In the genomic region with DNA sequence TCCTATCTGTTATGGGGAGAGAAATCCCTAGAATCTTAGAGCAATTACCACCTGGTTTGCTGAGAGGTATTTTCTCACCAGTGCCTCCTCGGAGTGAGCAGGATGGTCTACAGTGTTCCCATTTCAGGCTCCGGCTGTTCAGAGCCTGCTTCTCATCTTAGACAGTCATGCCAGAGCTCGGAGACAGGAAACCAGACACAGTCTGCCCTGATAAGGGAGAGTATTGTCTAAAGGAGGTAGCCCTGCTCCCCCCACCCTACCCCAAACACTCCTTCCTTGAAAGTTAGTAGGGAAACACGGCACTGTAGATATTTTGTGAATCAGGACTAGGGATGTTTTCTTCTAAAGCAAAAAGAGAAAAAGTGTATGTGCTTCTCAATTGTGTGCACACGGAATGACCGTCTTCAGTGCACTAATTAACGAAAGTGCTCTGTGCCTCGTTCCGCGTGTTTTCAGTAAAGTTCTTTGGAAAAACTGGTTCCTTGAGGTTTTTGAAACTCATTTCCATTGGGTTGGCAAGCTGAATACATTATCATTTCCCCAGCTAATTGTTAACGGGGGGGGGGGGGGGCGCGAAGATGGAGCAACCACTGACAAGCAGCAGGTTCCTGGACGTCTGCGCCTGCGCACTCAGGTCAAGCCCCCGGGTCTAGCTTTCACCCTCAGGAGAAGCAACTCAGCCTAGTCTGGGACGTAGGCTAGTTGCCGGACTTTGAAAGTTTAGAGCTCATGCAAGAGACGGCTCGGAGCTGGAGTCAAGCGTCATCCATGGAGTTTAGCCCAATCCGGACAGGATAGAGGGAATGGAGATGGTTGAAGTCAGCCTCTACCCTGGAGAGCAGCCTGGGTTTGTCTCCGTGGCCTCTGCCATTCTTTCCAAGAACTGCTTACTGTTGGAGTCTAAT, we compare ENCODE assay signal across 8 mouse cellular contexts. TPM values are rescaled to one million over a fixed set of nuclear protein-coding genes. Genes with fewer than 3 reads are reported as not detected.
A peak's percentile ranks its signal among the peaks of the same experiment; 100 is the strongest.
DNase-seq lines count a peak whose midpoint lies in the region; ATAC-seq and TF ChIP-seq lines count a peak whose summit lies in the region.

No protein-coding gene starts in this region.

- no peak for TF ChIP-seq POLR2A in myocyte (IDR thresholded peaks at IDR 0.05; ENCODE audit: insufficient read length, low read depth)
- TF ChIP-seq POLR2A in cerebellum, adult 2 months (IDR thresholded peaks at IDR 0.05; ENCODE audit: borderline replicate concordance, insufficient read depth, low read length) = no peak

- H3K79me2 ChIP-seq in myocyte (ENCODE audit: control insufficient read depth, insufficient read depth) = peaks cover 86% of the 10 kb centered on the region

- ATAC-seq in common myeloid progenitor, adult 5-6 weeks (replicated peaks; ENCODE audit: low read depth, poor library complexity, severe bottlenecking) = peak; percentile 31
- ATAC-seq in heart, postnatal 0 days (ENCODE audit: insufficient read depth, low read depth) = peak; percentile 11; the same call in 1 of the 2 replicates
- ATAC-seq in limb, embryonic 12.5 days (ENCODE audit: insufficient number of reproducible peaks, insufficient read depth, low FRiP score, low TSS enrichment, low read depth) = no peak

- H3K36me3 ChIP-seq in ES-E14 (ENCODE audit: control insufficient read depth, insufficient read depth, low read length, poor library complexity, severe bottlenecking) (peaks cover 4% of the 10 kb centered on the region; the same call in 1 of the 2 replicates), myocyte (ENCODE audit: control insufficient read depth, insufficient read depth) (peaks cover 9% of the 10 kb centered on the region)
- no peaks in the 10 kb centered on the region for H3K36me3 ChIP-seq in heart, postnatal 0 days (replicated peaks; ENCODE audit: control insufficient read depth, insufficient read depth, low read length)
- H3K36me3 ChIP-seq in limb, embryonic 12.5 days = 0 out of 2 replicates have a peak, but pooled peaks cover 3% of the 10 kb centered on the region

- peak overlapping the region; percentile 66 for H3K4me2 ChIP-seq in heart, postnatal 0 days (ENCODE audit: low read depth, low read length)
- peak overlapping the region; percentile 1; the same call in 1 of the 2 replicates for H3K4me2 ChIP-seq in limb, embryonic 12.5 days
- peak overlapping the region; percentile 91 for H3K4me2 ChIP-seq in myocyte (ENCODE audit: low read depth)

- H3K4me3 ChIP-seq in ES-E14 (ENCODE audit: insufficient read depth in 1 of 2, low read depth in 1 of 2, low read length in 2 of 2, poor library complexity in 1 of 2, severe bottlenecking in 1 of 2) = peak overlapping the region; percentile 45 to 48
- peak overlapping the region; percentile 25 for H3K4me3 ChIP-seq in heart, postnatal 0 days (ENCODE audit: low read depth, low read length)
- H3K4me3 ChIP-seq in limb, embryonic 12.5 days (replicated peaks) = no peak overlapping the region
- H3K4me3 ChIP-seq in myocyte = no peak overlapping the region
- H3K4me3 ChIP-seq in cerebellum, adult 2 months (replicated peaks; ENCODE audit: insufficient read depth, low read depth, low read length) = no peak overlapping the region

- TF ChIP-seq EP300 in heart, postnatal 0 days (IDR thresholded peaks at IDR 0.05; ENCODE audit: low read depth) = no peak

- H3K4me1 ChIP-seq in ES-E14 (ENCODE audit: control insufficient read depth in 2 of 2, insufficient read depth in 2 of 2, low read length in 2 of 2, poor library complexity in 1 of 2) = peaks cover 8 to 10% of the 10 kb centered on the region in 2 experiments
- peaks cover 63% of the 10 kb centered on the region for H3K4me1 ChIP-seq in heart, postnatal 0 days (ENCODE audit: control insufficient read depth, insufficient read depth)
- H3K4me1 ChIP-seq in limb, embryonic 12.5 days (replicated peaks) = peaks cover 69% of the 10 kb centered on the region
- peaks cover 6% of the 10 kb centered on the region; the same call in 1 of the 2 replicates for H3K4me1 ChIP-seq in cerebellum, adult 2 months (ENCODE audit: control insufficient read depth, insufficient read depth, low read length)

- no peak overlapping the region for H3ac ChIP-seq in myocyte (ENCODE audit: control insufficient read depth, insufficient read length)

- in situ Hi-C loops in ES-E14 (cut with MboI; ENCODE audit: low sequenced_read_pairs in 2 of 2, unreplicated experiment in 2 of 2) = loop anchor here in 1 of 2 experiments (25.0 kb wide), 1 partner anchor 221 kb away; no protein-coding TSS in a partner anchor

- H3K9ac ChIP-seq in ES-E14 (ENCODE audit: insufficient read depth, low read depth, low read length, poor library complexity, severe bottlenecking) = peak overlapping the region; percentile 46; the same call in 1 of the 2 replicates
- peak overlapping the region; percentile 44; the same call in 1 of the 2 replicates for H3K9ac ChIP-seq in heart, postnatal 0 days (replicated peaks; ENCODE audit: low read depth, low read length)
- H3K9ac ChIP-seq in limb, embryonic 12.5 days (replicated peaks) = no peak overlapping the region

- TF ChIP-seq CTCF in heart, postnatal 0 days (IDR thresholded peaks at IDR 0.05; ENCODE audit: low read depth) = no peak
- TF ChIP-seq CTCF in cerebellum, adult 2 months (IDR thresholded peaks at IDR 0.05; ENCODE audit: borderline replicate concordance, insufficient read depth, low read depth, low read length) = no peak

- H3K9me3 ChIP-seq in ES-E14 (ENCODE audit: control insufficient read depth, insufficient read depth, low read depth, low read length) = no peaks in the 10 kb centered on the region
- H3K9me3 ChIP-seq in heart, postnatal 0 days (replicated peaks; ENCODE audit: control insufficient read depth, low read length) = no peaks in the 10 kb centered on the region
- H3K9me3 ChIP-seq in limb, embryonic 12.5 days = no peaks in the 10 kb centered on the region

- WGBS in heart, postnatal 0 days = 42% methylated on average over 24 of the region's 24 CpGs
- 62% methylated on average over 24 of the region's 24 CpGs for WGBS in limb, embryonic 12.5 days
- 49% methylated on average over 24 of the region's 24 CpGs for WGBS in cerebellum, adult 2 months

- H3K27me3 ChIP-seq in heart, postnatal 0 days (ENCODE audit: control insufficient read depth, insufficient read depth, low read length) = no peaks in the 10 kb centered on the region
- no peaks in the 10 kb centered on the region for H3K27me3 ChIP-seq in limb, embryonic 12.5 days
- H3K27me3 ChIP-seq in myocyte (ENCODE audit: control insufficient read depth, insufficient read depth, insufficient read length) = no peaks in the 10 kb centered on the region
- H3K27me3 ChIP-seq in cerebellum, adult 2 months (ENCODE audit: control insufficient read depth, insufficient read depth, low read length) = no peaks in the 10 kb centered on the region

- peak overlapping the region; percentile 26; the same call in 1 of the 2 replicates for H3K27ac ChIP-seq in ES-E14 (ENCODE audit: insufficient read depth, low read depth, low read length, poor library complexity, severe bottlenecking)
- H3K27ac ChIP-seq in heart, postnatal 0 days (ENCODE audit: low read depth) = peak overlapping the region; percentile 98
- peak overlapping the region; percentile 1; the same call in 1 of the 2 replicates for H3K27ac ChIP-seq in limb, embryonic 12.5 days
- no peak overlapping the region for H3K27ac ChIP-seq in cerebellum, adult 2 months (ENCODE audit: insufficient read depth, low read length)

- no peak for DNase-seq in ES-E14 (ENCODE audit: low read depth, low spot score)
- DNase-seq in heart, postnatal 0 days (ENCODE audit: low spot score) = peak; percentile 86
- DNase-seq in right cerebral cortex, postnatal 14 days = no peak
- no peak for DNase-seq in cerebellum, adult 2 months
- DNase-seq in spleen, postnatal 14 days (ENCODE audit: low spot score in 2 of 2) = no peak

TF ChIP-seq in ES-E14, 5 proteins besides CTCF, POLR2A, EP300 and RAD21:
- TF ChIP-seq HCFC1 (IDR thresholded peaks at IDR 0.05; ENCODE audit: borderline replicate concordance, insufficient read depth, low read length) = no peak
- TF ChIP-seq CHD2 (IDR thresholded peaks at IDR 0.05; ENCODE audit: low read depth, low read length) = no peak
- no peak for TF ChIP-seq ZC3H11A (IDR thresholded peaks at IDR 0.05; ENCODE audit: borderline replicate concordance, low read depth, low read length)
- no peak for TF ChIP-seq MAFK (IDR thresholded peaks at IDR 0.05; ENCODE audit: insufficient read depth, low read depth, low read length)
- no peak for TF ChIP-seq ZNF384 (IDR thresholded peaks at IDR 0.05; ENCODE audit: low read depth, low read length)
TF ChIP-seq in ES-E14: peak in this region for 0.

TF ChIP-seq in myocyte, 11 proteins besides CTCF, POLR2A, EP300 and RAD21:
- TF ChIP-seq MYOG (IDR thresholded peaks at IDR 0.05; ENCODE audit: control insufficient read depth in 1 of 3, insufficient read depth in 1 of 3, insufficient read length in 2 of 3, low read depth in 2 of 3) = no peak
- no peak for TF ChIP-seq TCF12 (IDR thresholded peaks at IDR 0.05; ENCODE audit: insufficient read depth, poor library complexity, severe bottlenecking)
- TF ChIP-seq SRF (IDR thresholded peaks at IDR 0.05; ENCODE audit: control insufficient read depth, insufficient read length, low read depth) = no peak
- no peak for TF ChIP-seq TCF3 (IDR thresholded peaks at IDR 0.05; ENCODE audit: insufficient read length, low read depth)
- no peak for TF ChIP-seq CEBPB (IDR thresholded peaks at IDR 0.05; ENCODE audit: insufficient read depth, poor library complexity, severe bottlenecking)
- TF ChIP-seq MAX (IDR thresholded peaks at IDR 0.05; ENCODE audit: low read depth) = no peak
- no peak for TF ChIP-seq USF1 (IDR thresholded peaks at IDR 0.05; ENCODE audit: low read depth)
- no peak for TF ChIP-seq REST (IDR thresholded peaks at IDR 0.05; ENCODE audit: insufficient read depth, insufficient read length)
- no peak for TF ChIP-seq E2F4 (IDR thresholded peaks at IDR 0.05; ENCODE audit: insufficient read depth)
- TF ChIP-seq POLR2AphosphoS2 (IDR thresholded peaks at IDR 0.05; ENCODE audit: insufficient read length, low read depth) = no peak
- no peak for TF ChIP-seq MYOD1 (IDR thresholded peaks at IDR 0.05; ENCODE audit: control insufficient read depth in 1 of 3, insufficient read length in 2 of 3, low read depth in 2 of 3)

RNA-seq across cellular contexts. Expression of gene Klf3, which starts 5.2 kb away (rescaled TPM):
- total RNA-seq in ES-E14 (2012; rRNA removed) = 22.9 and 31.8 TPM in 2 replicates
- 19.0 and 21.5 TPM in 2 replicates for total RNA-seq in common myeloid progenitor, adult 5-6 weeks (2017)
- total RNA-seq in heart, postnatal 0 days (2014; rRNA removed; ENCODE audit: low replicate concordance) = 22.6 and 26.5 TPM in 2 replicates
- 33.5 and 37.3 TPM in 2 replicates for polyA plus RNA-seq in heart, postnatal 0 days (2015; fragmentation: Nextera tagmentation; extraction: Ambion mirVana)
- polyA plus RNA-seq in limb, embryonic 12.5 days (2016; fragmentation: Nextera tagmentation; extraction: Ambion mirVana) = 37.2 and 37.8 TPM in 2 replicates
- 27.4 TPM for polyA plus RNA-seq in myocyte (2012; fragmentation: generic; extraction: Trizol)
- polyA plus RNA-seq in cerebellum, adult 2 months (2012; rRNA removed) = 16.4 and 18.6 TPM in 2 replicates

Comparison
In these comparisons a context has a peak if more than half of its experiments do, and no peak if none do; other contexts are left out.
1. H3K4me3 ChIP-seq: peak in ES-E14 (2 of 2) and heart, postnatal 0 days (single experiment); none in limb, embryonic 12.5 days (single experiment), myocyte (single experiment) and cerebellum, adult 2 months (single experiment).
2. H3K4me2 ChIP-seq: peak in every context shown above with its lines; median percentile 91 in myocyte; 66 in heart, postnatal 0 days; 1 in limb, embryonic 12.5 days.